Mouse (Mus musculus) brain, embryonic 14.5 days (tissue): ENCODE measurements around the gene Tlr9.

Experiments used
- CTCF ChIP-seq: fragments of 200-500 bp; IDR thresholded peaks from 2 replicates; pipeline ENCODE4 v1.5.1; 2012; ENCODE audit warnings: inconsistent platforms, mild to moderate bottlenecking, moderate library complexity, borderline replicate concordance; ENCODE audit not compliant: insufficient read depth, insufficient read length; ENCODE audit errors: extremely low read depth
- POLR2A ChIP-seq: fragments of 200-500 bp; IDR thresholded peaks from 2 replicates; pipeline ENCODE4 v1.6.1; 2012; ENCODE audit warnings: mild to moderate bottlenecking, inconsistent platforms, borderline replicate concordance; ENCODE audit not compliant: poor library complexity, insufficient read depth, insufficient read length, severe bottlenecking; ENCODE audit errors: extremely low read depth

DNA sequence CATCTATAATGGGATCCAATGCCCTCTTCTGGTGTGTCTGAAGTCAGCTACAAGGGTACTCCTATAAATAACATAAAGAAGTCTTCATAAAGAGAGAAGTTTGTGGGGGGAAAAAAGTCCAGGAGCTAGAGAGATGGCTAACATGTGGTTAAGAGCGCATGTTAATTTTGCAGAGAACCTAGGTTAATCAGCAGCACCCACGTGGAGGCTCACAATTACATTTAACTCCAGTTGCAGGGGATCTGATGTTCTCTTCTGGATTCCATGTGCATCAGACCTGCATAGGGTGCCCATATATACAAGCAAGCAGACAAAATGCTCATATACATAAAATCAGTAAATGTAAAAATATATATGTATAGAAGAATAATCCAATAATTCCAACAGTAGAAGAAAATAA lies 49.0 kb upstream of the Tlr9 start:
- TF ChIP-seq CTCF (no peak), POLR2A (no peak)
